Mouse (Mus musculus): ENCODE measurements around the gene Siglecg. TPM values are rescaled to one million over a fixed set of nuclear protein-coding genes. Genes with fewer than 3 reads are reported as not detected.

Gene Siglecg
- total RNA-seq, 2 experiments from 2014 or later = 0.38 TPM; not detected in 1

- DNase-seq (ENCODE audit: extremely low spot score in 1 of 2, low spot score in 1 of 2) = no peak
Measured at GRCm38 (mm10) chr7:43440482-43440881, 32.5 kb downstream of the Siglecg start, which contains the start of gene Cldnd2. Gene Cldnd2 (plus strand): TSS chr7:43440782.

GRCm38 (mm10) chr7:43441071-43441470 lies 33.1 kb downstream of the Siglecg start:
- no peak for DNase-seq (ENCODE audit: extremely low spot score in 1 of 2, low spot score in 1 of 2)

- DNase-seq (ENCODE audit: extremely low spot score in 1 of 2, low spot score in 1 of 2) = no peak
Measured at GRCm38 (mm10) chr7:43442684-43443083, 34.7 kb downstream of the Siglecg start.

GRCm38 (mm10) chr7:43443126-43443916 lies 35.3 kb downstream of the Siglecg start:
- peak; percentile 48 to 52 for DNase-seq (ENCODE audit: extremely low spot score in 1 of 2, low spot score in 1 of 2)

- DNase-seq (ENCODE audit: extremely low spot score in 1 of 2, low spot score in 1 of 2) = peak; percentile 76 to 79
Measured at GRCm38 (mm10) chr7:43443917-43444293, 35.9 kb downstream of the Siglecg start, which contains the start of the genes Etfb and Gm45233. Gene Etfb (plus strand): TSS chr7:43444083. Gene Gm45233 (plus strand): TSS chr7:43444128.

GRCm38 (mm10) chr7:43447801-43448200 lies 39.8 kb downstream of the Siglecg start:
- no peak for DNase-seq (ENCODE audit: extremely low spot score in 1 of 2, low spot score in 1 of 2)

- DNase-seq (ENCODE audit: extremely low spot score in 1 of 2, low spot score in 1 of 2) = no peak
Measured at GRCm38 (mm10) chr7:43448246-43448645, 40.2 kb downstream of the Siglecg start.

- DNase-seq (ENCODE audit: extremely low spot score in 1 of 2, low spot score in 1 of 2) = no peak
Measured at GRCm38 (mm10) chr7:43449811-43450210, 41.8 kb downstream of the Siglecg start.

- no peak for DNase-seq (ENCODE audit: extremely low spot score in 1 of 2, low spot score in 1 of 2)
Measured at GRCm38 (mm10) chr7:43451726-43452125, 43.7 kb downstream of the Siglecg start.

- DNase-seq (ENCODE audit: extremely low spot score in 1 of 2, low spot score in 1 of 2) = no peak
Measured at GRCm38 (mm10) chr7:43452609-43453008, 44.6 kb downstream of the Siglecg start.

- DNase-seq (ENCODE audit: extremely low spot score in 1 of 2, low spot score in 1 of 2) = no peak
Measured at GRCm38 (mm10) chr7:43453599-43454355, 45.8 kb downstream of the Siglecg start.

GRCm38 (mm10) chr7:43454371-43454770 lies 46.4 kb downstream of the Siglecg start:
- no peak for DNase-seq (ENCODE audit: extremely low spot score in 1 of 2, low spot score in 1 of 2)

- no peak for DNase-seq (ENCODE audit: extremely low spot score in 1 of 2, low spot score in 1 of 2)
Measured at GRCm38 (mm10) chr7:43462851-43463250, 54.8 kb downstream of the Siglecg start, which contains the start of gene Vsig10l. Gene Vsig10l (plus strand): TSS chr7:43463151.

- no peak for DNase-seq (ENCODE audit: extremely low spot score in 1 of 2, low spot score in 1 of 2)
Measured at GRCm38 (mm10) chr7:43463976-43464375, 56.0 kb downstream of the Siglecg start.

- no peak for DNase-seq (ENCODE audit: extremely low spot score in 1 of 2, low spot score in 1 of 2)
Measured at GRCm38 (mm10) chr7:43464864-43465343, 56.9 kb downstream of the Siglecg start.

GRCm38 (mm10) chr7:43465344-43466098 lies 57.5 kb downstream of the Siglecg start:
- peak in 1 of 2 experiments; percentile 52 for DNase-seq (ENCODE audit: extremely low spot score in 1 of 2, low spot score in 1 of 2)

GRCm38 (mm10) chr7:43466099-43466694 lies 58.2 kb downstream of the Siglecg start:
- DNase-seq (ENCODE audit: extremely low spot score in 1 of 2, low spot score in 1 of 2) = peak; percentile 65 to 77

All from layer of hippocampus, postnatal 25 days (tissue).